Mouse (Mus musculus) ovary, postnatal 10 days (tissue): ENCODE data around the gene Vars.
A peak's percentile ranks its signal among the peaks of the same experiment; 100 is the strongest.
"Not testable (repeated sequence)": the region's sequence is repeated elsewhere in the genome, so short reads cannot be mapped to it uniquely, and the experiment has no call there.

ENCODE experiments used
- DNase-seq: peaks from one replicate; pipeline ENCODE4 v3.0.0; 2022; ENCODE audit warnings: low spot score

Vars gene

DNA sequence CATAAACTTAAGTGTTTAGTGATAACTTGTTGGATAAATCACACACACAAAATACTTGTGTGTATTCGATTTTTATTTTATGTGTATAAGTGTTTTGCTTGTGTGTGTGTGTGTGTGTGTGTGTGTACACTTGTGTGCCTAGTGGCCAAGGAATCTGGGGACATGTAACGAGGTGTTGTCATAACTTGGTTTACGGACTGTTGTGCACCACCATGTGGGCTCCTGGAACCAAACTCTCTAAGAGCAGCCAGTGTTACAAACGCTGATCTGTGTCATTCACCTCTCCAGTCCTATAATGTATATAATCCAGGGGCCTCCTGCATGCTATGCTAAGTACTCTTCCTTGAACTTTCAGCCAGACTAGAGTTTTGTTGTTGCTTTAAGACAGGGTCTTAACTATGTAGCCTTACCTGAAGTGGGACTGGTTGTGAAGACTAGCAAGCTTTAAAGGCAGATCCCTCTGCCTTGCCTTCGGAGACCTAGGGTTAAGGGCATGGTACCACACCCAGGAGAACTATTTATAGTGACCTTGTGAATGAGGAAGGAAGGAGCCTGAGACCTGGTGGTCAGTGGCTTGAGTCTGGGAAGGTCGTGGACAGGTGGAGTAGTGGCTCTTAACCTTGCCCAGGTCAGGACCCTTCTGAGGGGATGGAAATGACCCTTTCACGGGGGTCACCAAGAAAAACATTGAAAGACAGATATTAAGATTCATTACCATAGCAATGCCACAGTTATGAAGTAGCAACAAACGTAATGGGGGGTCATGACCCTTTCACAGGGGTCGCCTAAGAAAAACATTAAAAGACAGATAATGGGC lies 2.4 kb downstream of the Vars start:
- no peak for DNase-seq

- DNase-seq, result no peak
Observed at GRCm38 (mm10) chr17:35004075-35004717, 3.4 kb downstream of the Vars start.

GRCm38 (mm10) chr17:35005158-35005557 lies 4.4 kb downstream of the Vars start:
- no peak for DNase-seq

DNA sequence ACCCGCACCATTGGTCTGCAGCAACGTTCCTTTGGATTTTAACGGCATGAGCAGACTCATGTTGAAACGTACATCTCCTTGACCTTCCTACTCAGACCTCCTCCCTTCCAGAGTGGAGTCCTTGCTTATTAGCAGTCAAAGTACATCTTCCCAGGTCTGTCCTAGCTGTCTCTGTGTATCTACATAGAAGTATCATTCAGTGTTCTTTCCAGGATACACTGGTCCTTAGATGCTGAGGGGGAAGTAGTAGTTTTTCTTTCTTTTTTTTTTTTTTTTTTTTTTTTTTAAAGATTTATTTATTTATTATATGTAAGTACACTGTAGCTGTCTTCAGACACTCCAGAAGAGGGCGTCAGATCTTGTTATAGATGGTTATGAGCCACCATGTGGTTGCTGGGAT lies 5.1 kb downstream of the Vars start:
- DNase-seq, result not testable (repeated sequence)

- DNase-seq, result no peak
Observed at GRCm38 (mm10) chr17:35007387-35007991, 6.7 kb downstream of the Vars start.

DNA sequence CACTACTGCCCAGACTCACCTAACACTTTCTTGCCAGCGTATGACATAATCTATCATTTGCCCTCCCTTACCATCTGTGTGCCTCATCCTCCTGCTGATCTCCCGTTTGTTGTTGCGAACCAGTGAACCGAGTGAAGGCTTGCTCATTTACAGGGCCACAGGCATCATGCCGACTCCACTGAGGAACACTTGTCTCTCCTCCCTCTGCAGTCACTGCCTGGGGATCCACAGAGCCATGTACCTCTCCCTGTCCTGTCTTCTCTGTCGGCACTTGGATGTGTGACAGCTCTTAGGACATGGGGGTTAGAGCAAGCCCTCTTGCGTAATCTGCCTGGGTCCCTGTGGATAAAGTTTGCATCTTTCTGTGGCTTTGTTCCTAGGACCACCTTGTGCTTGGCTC lies 8.8 kb downstream of the Vars start:
- DNase-seq, result no peak

DNA sequence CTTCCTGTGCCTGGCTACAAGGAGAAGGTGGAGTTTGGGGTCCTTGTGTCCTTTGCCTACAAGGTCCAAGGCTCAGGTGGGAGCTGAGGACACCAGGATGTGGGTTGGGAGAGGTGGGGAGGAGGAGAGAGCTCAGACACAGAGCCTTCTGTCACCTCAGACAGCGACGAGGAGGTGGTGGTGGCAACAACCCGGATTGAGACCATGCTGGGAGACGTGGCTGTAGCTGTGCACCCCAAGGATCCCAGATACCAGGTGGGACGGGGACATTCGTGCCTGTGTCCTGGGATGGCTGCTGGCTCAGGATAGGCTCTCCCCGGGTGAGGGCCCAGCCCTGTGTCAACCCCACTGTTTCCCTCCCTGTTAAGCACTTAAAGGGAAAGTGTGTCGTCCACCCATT lies 10.7 kb downstream of the Vars start:
- DNase-seq, result no peak

DNA sequence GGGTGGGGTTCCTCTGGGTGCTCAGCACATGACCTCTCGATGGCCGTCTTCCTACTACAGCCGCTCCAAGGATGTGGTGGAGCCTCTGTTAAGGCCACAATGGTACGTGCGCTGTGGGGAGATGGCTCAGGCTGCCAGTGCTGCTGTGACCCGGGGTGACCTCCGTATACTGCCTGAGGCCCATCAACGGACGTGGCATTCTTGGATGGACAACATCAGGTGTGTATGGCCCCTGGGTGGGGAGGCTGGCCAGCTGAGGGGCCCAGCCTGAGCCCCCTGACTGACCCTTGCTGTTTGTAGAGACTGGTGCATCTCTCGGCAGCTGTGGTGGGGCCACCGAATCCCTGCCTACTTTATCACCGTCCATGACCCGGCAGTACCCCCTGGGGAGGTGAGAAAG lies 11.6 kb downstream of the Vars start:
- DNase-seq, result no peak

DNA sequence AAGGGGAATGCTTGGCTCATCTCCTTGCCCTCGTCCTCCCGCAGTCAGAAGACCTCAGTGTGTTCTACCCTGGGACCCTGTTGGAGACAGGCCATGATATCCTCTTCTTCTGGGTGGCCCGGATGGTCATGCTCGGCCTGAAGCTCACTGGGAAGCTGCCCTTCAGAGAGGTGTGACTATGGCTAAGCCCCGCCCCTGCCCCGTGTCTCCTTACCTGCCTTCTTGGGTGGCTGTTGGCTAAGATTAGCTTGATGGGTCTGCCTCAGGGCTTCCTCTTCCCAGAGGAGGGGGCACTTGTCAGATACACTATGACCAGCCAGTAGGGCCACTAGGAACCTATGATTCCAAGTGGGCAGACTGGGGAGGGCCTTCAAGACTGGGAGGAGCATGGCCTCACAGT lies 12.4 kb downstream of the Vars start:
- no peak for DNase-seq

DNA sequence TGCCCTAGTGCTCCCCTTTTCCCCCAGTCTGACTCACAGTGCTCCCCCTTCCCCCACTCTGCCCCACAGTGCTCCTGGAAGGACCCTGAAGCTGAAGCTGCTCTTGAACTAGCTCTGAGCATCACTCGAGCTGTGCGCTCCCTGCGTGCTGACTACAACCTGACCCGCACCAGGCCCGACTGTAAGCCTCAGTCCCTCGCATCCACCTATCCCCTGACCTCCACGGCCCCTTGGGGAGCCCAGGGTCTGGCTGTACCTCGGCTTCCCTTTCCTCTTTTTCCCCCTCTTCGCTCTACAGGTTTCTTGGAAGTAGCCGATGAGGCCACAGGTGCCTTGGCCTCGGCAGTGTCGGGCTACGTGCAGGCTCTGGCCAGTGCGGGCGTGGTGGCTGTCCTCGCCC lies 14.5 kb downstream of the Vars start:
- no peak for DNase-seq

GRCm38 (mm10) chr17:35016376-35016775 lies 15.6 kb downstream of the Vars start, which contains the start of gene Vwa7:
Vwa7 (plus strand) TSS chr17:35016579.
- DNase-seq, result no peak

DNA sequence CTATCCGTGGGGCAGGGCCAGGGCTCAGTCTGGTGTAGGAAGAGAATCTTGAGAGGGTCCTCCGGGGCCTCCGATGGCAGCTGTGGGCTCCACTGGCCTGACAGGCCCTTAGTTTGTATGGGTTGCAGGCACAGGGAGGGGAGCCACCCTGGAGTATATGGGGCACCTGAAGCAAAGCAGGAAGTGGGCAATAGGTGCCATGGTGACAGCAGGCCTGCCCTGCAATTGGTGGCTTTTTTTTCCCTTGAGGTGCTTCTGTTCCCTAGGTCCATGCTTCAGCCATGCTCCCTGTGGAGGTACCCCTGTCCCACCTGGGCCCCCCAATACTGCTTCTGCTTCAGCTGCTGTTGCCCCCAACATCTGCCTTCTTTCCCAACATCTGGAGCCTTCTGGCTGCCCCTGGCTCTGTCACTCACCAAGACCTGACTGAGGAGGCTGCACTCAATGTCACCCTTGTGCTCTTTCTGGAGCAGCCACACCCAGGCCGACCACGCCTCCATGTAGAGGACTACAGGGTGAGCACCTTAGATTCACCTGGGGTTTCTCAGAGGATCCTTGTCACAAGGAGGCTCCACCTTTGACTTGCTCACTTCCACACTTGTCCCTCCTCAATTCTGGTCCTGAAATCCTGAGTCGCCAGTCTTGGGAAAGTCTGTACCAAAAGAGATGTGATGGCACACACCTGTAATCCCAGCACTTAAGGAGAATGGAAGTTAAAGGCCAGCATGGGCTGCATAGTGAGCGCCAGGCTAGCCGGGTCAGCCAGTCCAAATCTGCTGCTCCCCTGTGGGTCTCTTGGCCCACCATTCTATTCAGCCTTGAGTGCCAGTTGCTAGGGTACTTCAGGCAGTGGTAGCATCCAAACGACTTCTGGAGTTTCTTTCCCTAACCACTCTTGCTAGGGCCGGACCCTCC lies 16.3 kb downstream of the Vars start:
- DNase-seq, result no peak

DNA sequence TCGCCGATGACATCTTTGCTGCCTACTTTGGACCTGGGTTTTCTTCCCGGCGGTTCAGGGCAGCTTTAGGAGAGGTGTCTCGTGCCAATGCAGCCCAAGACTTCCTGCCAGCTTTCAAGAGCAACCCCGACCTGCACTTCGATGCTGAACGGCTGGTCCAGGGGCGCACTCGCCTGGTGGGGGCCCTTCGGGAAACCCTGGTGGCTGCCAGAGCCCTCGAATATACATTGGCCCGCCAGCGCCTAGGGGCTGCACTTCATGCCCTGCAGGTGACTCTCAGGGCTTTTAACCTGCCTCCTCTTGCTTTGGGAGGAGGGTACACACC lies 16.9 kb downstream of the Vars start:
- DNase-seq, result no peak

- no peak for DNase-seq
Observed at GRCm38 (mm10) chr17:35018171-35018570, 17.4 kb downstream of the Vars start.

- no peak for DNase-seq
Observed at GRCm38 (mm10) chr17:35019894-35020293, 19.1 kb downstream of the Vars start.

- DNase-seq, result no peak
Observed at GRCm38 (mm10) chr17:35020551-35020950, 19.8 kb downstream of the Vars start.

- peak; percentile 92 for DNase-seq
Observed at GRCm38 (mm10) chr17:35021163-35021808, 20.5 kb downstream of the Vars start.

- DNase-seq, result no peak
Observed at GRCm38 (mm10) chr17:35021842-35022477, 21.2 kb downstream of the Vars start.

DNA sequence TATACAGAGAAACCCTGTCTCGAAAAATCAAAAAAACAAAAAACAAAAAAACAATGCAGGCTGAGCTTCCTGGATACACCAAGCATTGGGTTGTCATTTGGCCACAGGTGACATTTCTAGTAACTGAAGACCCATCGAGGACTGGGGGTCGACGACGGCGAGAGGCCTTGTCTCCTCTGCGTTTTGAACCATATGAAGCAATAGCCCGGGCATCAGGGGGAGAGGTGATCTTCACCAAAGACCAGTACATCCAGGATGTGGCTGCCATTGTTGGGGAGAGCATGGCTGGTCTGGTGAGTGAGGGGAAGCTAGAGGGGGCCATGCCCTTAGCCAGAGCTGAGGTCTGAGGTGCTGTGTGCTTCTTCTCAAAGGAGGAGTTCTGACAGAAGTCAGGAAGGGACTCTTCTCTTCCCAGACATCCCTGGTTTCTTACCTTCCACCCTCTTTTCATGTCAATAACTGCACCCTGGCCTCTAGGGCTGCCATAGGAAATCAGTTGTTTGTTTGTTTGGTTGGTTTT lies 21.8 kb downstream of the Vars start:
- DNase-seq, result no peak

DNA sequence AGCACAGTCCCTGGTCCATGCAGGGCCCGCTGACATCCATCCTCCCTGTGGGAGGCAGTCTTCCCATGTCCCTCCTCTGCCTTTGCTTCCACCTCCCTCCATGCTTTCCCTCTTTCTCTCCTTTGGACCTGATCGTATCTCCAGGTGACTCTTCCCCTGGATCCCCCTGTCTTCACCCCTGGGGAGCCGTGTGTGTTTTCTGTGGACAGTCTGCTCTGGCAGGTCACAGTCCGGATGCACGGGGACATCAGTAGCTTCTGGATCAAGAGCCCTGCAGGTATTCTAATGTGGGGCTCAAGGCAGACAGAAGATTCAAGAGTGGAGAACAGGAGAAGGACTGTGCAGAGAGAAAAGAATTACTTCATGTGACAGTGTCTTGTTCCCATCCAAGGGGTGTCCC lies 22.4 kb downstream of the Vars start:
- DNase-seq, result no peak

GRCm38 (mm10) chr17:35023756-35024155 lies 23.0 kb downstream of the Vars start:
- no peak for DNase-seq
